36 mouse cellular contexts compared by ENCODE assay signal in the genomic region with DNA sequence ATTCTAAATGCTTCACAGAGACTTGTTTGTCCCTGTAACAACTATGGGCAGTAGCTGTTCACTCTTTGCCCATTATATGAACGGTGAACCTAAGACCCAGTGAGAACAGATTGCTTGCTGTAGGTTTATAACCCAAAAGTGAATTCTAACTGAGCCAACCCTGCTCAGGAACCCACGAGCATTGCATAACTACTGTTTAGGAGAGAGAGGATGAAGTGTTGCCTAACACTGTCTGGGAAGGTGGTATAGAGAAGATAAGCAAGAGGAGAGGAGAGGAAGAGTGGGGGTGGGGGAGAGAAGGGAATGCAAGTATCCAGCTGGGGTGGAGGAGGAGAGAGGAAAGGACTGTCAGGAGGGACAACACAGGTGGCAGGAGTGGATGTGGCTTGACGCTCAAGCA. TPM values are rescaled to one million over a fixed set of nuclear protein-coding genes. Genes with fewer than 3 reads are reported as not detected.
DNase-seq lines count a peak whose midpoint lies in the region; ATAC-seq lines count a peak whose summit lies in the region.
"Had no signal": no experiment of that assay in that cellular context is flagged by ENCODE, and none has a peak within 500 bp of the region (broad histone marks: within the 10 kb centered on the region; RNA-seq: fewer than 3 reads in every experiment).

No protein-coding gene starts in this region.

- H3K36me3 ChIP-seq in heart, embryonic 10.5 days, result no peaks in the 10 kb centered on the region
- H3K36me3 ChIP-seq in heart, embryonic 12.5 days, result no peaks in the 10 kb centered on the region
- no peaks in the 10 kb centered on the region for H3K36me3 ChIP-seq in midbrain, embryonic 11.5 days (ENCODE audit: control insufficient read depth, insufficient read depth, low read length)
- H3K36me3 ChIP-seq in midbrain, embryonic 13.5 days, result no peaks in the 10 kb centered on the region
- H3K36me3 ChIP-seq in hindbrain, embryonic 10.5 days, result no peaks in the 10 kb centered on the region
- H3K36me3 ChIP-seq: embryonic facial prominence, embryonic 13.5 days; forebrain, embryonic 12.5 days; heart, embryonic 13.5 days; kidney, embryonic 15.5 days; limb, embryonic 12.5 days; liver, embryonic 13.5 days had no signal

- no peak overlapping the region for H3K27ac ChIP-seq in heart, embryonic 10.5 days
- no peak overlapping the region for H3K27ac ChIP-seq in heart, embryonic 12.5 days (ENCODE audit: poor library complexity, severe bottlenecking)
- no peak overlapping the region for H3K27ac ChIP-seq in midbrain, embryonic 11.5 days (ENCODE audit: low read depth, low read length)
- no peak overlapping the region for H3K27ac ChIP-seq in midbrain, embryonic 13.5 days
- H3K27ac ChIP-seq in hindbrain, embryonic 10.5 days, result no peak overlapping the region
- H3K27ac ChIP-seq: embryonic facial prominence, embryonic 13.5 days; forebrain, embryonic 12.5 days; heart, embryonic 13.5 days; kidney, embryonic 15.5 days; limb, embryonic 12.5 days; liver, embryonic 13.5 days had no signal

- H3K27me3 ChIP-seq in heart, embryonic 10.5 days (ENCODE audit: insufficient read depth, poor library complexity, severe bottlenecking), result no peaks in the 10 kb centered on the region
- no peaks in the 10 kb centered on the region for H3K27me3 ChIP-seq in heart, embryonic 12.5 days (replicated peaks)
- H3K27me3 ChIP-seq in midbrain, embryonic 11.5 days (ENCODE audit: control insufficient read depth, insufficient read depth, low read length), result no peaks in the 10 kb centered on the region
- H3K27me3 ChIP-seq in midbrain, embryonic 13.5 days, result no peaks in the 10 kb centered on the region
- no peaks in the 10 kb centered on the region for H3K27me3 ChIP-seq in hindbrain, embryonic 10.5 days (ENCODE audit: insufficient read depth, poor library complexity, severe bottlenecking)
- H3K27me3 ChIP-seq: embryonic facial prominence, embryonic 13.5 days; forebrain, embryonic 12.5 days; heart, embryonic 13.5 days; kidney, embryonic 15.5 days; limb, embryonic 12.5 days; liver, embryonic 13.5 days had no signal

- WGBS in heart, embryonic 10.5 days, result 53% methylated on average over 3 of the region's 3 CpGs
- WGBS in heart, embryonic 12.5 days, result 48% methylated on average over 3 of the region's 3 CpGs
- WGBS in midbrain, embryonic 11.5 days, result 78% methylated on average over 3 of the region's 3 CpGs
- WGBS in midbrain, embryonic 13.5 days, result 90% methylated on average over 3 of the region's 3 CpGs
- WGBS in hindbrain, embryonic 10.5 days, result 87% methylated on average over 3 of the region's 3 CpGs

- H3K4me3 ChIP-seq in heart, embryonic 10.5 days, result no peak overlapping the region
- H3K4me3 ChIP-seq in heart, embryonic 12.5 days, result no peak overlapping the region
- H3K4me3 ChIP-seq in midbrain, embryonic 11.5 days (ENCODE audit: low read depth, low read length), result no peak overlapping the region
- H3K4me3 ChIP-seq in midbrain, embryonic 13.5 days (replicated peaks), result no peak overlapping the region
- no peak overlapping the region for H3K4me3 ChIP-seq in hindbrain, embryonic 10.5 days
- H3K4me3 ChIP-seq: embryonic facial prominence, embryonic 13.5 days; forebrain, embryonic 12.5 days; heart, embryonic 13.5 days; kidney, embryonic 15.5 days; limb, embryonic 12.5 days; liver, embryonic 13.5 days had no signal

- H3K4me2 ChIP-seq in heart, embryonic 12.5 days, result no peak overlapping the region
- no peak overlapping the region for H3K4me2 ChIP-seq in midbrain, embryonic 11.5 days
- no peak overlapping the region for H3K4me2 ChIP-seq in midbrain, embryonic 13.5 days (replicated peaks)
- H3K4me2 ChIP-seq: embryonic facial prominence, embryonic 13.5 days; forebrain, embryonic 12.5 days; heart, embryonic 13.5 days; kidney, embryonic 15.5 days; limb, embryonic 12.5 days; liver, embryonic 13.5 days had no signal

- DNase-seq in heart, embryonic 10.5 days (ENCODE audit: low spot score), result peak; percentile 39
- peak; percentile 64 for DNase-seq in midbrain, embryonic 11.5 days (ENCODE audit: low spot score, missing footprints)
- no peak for DNase-seq in left cerebral cortex, postnatal 36 days (ENCODE audit: low spot score in 2 of 2)
- no peak for DNase-seq in hindbrain, embryonic 10.5 days (ENCODE audit: low spot score)
- DNase-seq: adrenal gland, adult 2 months; adrenal gland, postnatal 36 days; B cell, adult 2 months; cerebellum, adult 9-10 months; cerebellum, postnatal 36 days; forebrain, postnatal 0 days; gastrocnemius, postnatal 14 days; heart, adult 18-20 months; heart, postnatal 14 days; kidney, adult 18-20 months; kidney, postnatal 25 days; liver, embryonic 13.5 days; lung, adult 2 months; lung, postnatal 14 days; thymus, adult 2 months; thymus, postnatal 36 days had no signal

- no peak for ATAC-seq in heart, embryonic 12.5 days (ENCODE audit: insufficient number of reproducible peaks, low FRiP score)
- ATAC-seq in midbrain, embryonic 11.5 days (ENCODE audit: low FRiP score), result no peak
- no peak for ATAC-seq in midbrain, embryonic 13.5 days
- peak; percentile 57 for ATAC-seq in granulocyte monocyte progenitor cell, adult 5-6 weeks (replicated peaks; ENCODE audit: poor library complexity, severe bottlenecking)
- ATAC-seq: forebrain, postnatal 0 days; hindbrain, embryonic 16.5 days; midbrain, embryonic 16.5 days had no signal

- peaks cover 48% of the 10 kb centered on the region for H3K4me1 ChIP-seq in heart, embryonic 10.5 days
- peaks cover 45% of the 10 kb centered on the region for H3K4me1 ChIP-seq in heart, embryonic 12.5 days (replicated peaks)
- H3K4me1 ChIP-seq in midbrain, embryonic 11.5 days (ENCODE audit: control insufficient read depth, insufficient read depth, low read length), result no peaks in the 10 kb centered on the region
- no peaks in the 10 kb centered on the region for H3K4me1 ChIP-seq in midbrain, embryonic 13.5 days (replicated peaks)
- no peaks in the 10 kb centered on the region for H3K4me1 ChIP-seq in hindbrain, embryonic 10.5 days (replicated peaks)
- H3K4me1 ChIP-seq: forebrain, embryonic 12.5 days; kidney, embryonic 15.5 days; limb, embryonic 12.5 days had no signal

- no peaks in the 10 kb centered on the region for H3K9me3 ChIP-seq in heart, embryonic 10.5 days
- H3K9me3 ChIP-seq in heart, embryonic 12.5 days (replicated peaks), result no peaks in the 10 kb centered on the region
- no peaks in the 10 kb centered on the region for H3K9me3 ChIP-seq in midbrain, embryonic 11.5 days (ENCODE audit: control insufficient read depth, low read length)
- no peaks in the 10 kb centered on the region for H3K9me3 ChIP-seq in midbrain, embryonic 13.5 days
- no peaks in the 10 kb centered on the region for H3K9me3 ChIP-seq in hindbrain, embryonic 10.5 days
- H3K9me3 ChIP-seq: embryonic facial prominence, embryonic 13.5 days; forebrain, embryonic 12.5 days; heart, embryonic 13.5 days; kidney, embryonic 15.5 days; limb, embryonic 12.5 days; liver, embryonic 13.5 days had no signal

- no peak overlapping the region for H3K9ac ChIP-seq in heart, embryonic 12.5 days
- no peak overlapping the region for H3K9ac ChIP-seq in midbrain, embryonic 11.5 days (ENCODE audit: low read length)
- no peak overlapping the region for H3K9ac ChIP-seq in midbrain, embryonic 13.5 days (replicated peaks)
- H3K9ac ChIP-seq: embryonic facial prominence, embryonic 13.5 days; forebrain, embryonic 12.5 days; forebrain, postnatal 0 days; heart, embryonic 13.5 days; kidney, embryonic 15.5 days; limb, embryonic 12.5 days; liver, embryonic 13.5 days had no signal

- intact Hi-C loops in left cerebral cortex, postnatal 36 days (cut with DNase I), result no loop called here

RNA-seq across cellular contexts. Expression of a gene that starts 2.7 kb away (rescaled TPM):
- polyA plus RNA-seq in heart, embryonic 10.5 days (2016; fragmentation: Nextera tagmentation; extraction: Ambion mirVana), result 0.09 and 0.20 TPM in 2 replicates
- 0.08 and 0.11 TPM in 2 replicates for polyA plus RNA-seq in heart, embryonic 12.5 days (2016; fragmentation: Nextera tagmentation; extraction: Ambion mirVana)
- 0.07 and 0.15 TPM in 2 replicates for polyA plus RNA-seq in midbrain, embryonic 11.5 days (2014; fragmentation: Nextera tagmentation; extraction: Ambion mirVana)
- polyA plus RNA-seq in midbrain, embryonic 13.5 days (2015; fragmentation: Nextera tagmentation; extraction: Ambion mirVana), result 0.09 TPM in 2 replicates
- 7.9 and 8.7 TPM in 2 replicates for total RNA-seq in granulocyte monocyte progenitor cell, adult 5-6 weeks (2014; fragmentation: Nextera tagmentation)
- 9.4 and 10.3 TPM in 2 replicates for total RNA-seq in granulocyte monocyte progenitor cell, adult 5-6 weeks (2017)
- total RNA-seq in left cerebral cortex, postnatal 36 days (2021), result under 1 TPM in 1 of 2 experiments, not detected in 1; 0.10 TPM
- 0.11 and 0.18 TPM in 2 replicates for polyA plus RNA-seq in hindbrain, embryonic 10.5 days (2016; fragmentation: Nextera tagmentation; extraction: Ambion mirVana)
- total RNA-seq: gastrocnemius, postnatal 14 days; layer of hippocampus, adult 18-20 months; left cerebral cortex, adult 18-20 months had no signal
- polyA plus RNA-seq: adrenal gland, adult 2 months; forebrain, embryonic 12.5 days; heart, embryonic 13.5 days had no signal

RNA-seq across cellular contexts. Expression of a gene that starts 25.8 kb away (rescaled TPM):
- 0.16 and 0.23 TPM in 2 replicates for polyA plus RNA-seq in heart, embryonic 10.5 days (2016; fragmentation: Nextera tagmentation; extraction: Ambion mirVana)
- 0.28 and 0.36 TPM in 2 replicates for polyA plus RNA-seq in heart, embryonic 12.5 days (2016; fragmentation: Nextera tagmentation; extraction: Ambion mirVana)
- polyA plus RNA-seq in midbrain, embryonic 11.5 days (2014; fragmentation: Nextera tagmentation; extraction: Ambion mirVana), result 0.22 and 0.25 TPM in 2 replicates
- 0.31 and 0.42 TPM in 2 replicates for polyA plus RNA-seq in midbrain, embryonic 13.5 days (2015; fragmentation: Nextera tagmentation; extraction: Ambion mirVana)
- total RNA-seq in granulocyte monocyte progenitor cell, adult 5-6 weeks (2014; fragmentation: Nextera tagmentation), result 1.4 and 2.0 TPM in 2 replicates
- total RNA-seq in granulocyte monocyte progenitor cell, adult 5-6 weeks (2017), result 0.30 TPM in 1 of 2 replicates, not detected in the other
- total RNA-seq in left cerebral cortex, postnatal 36 days (2021), result not detected
- 0.31 and 0.37 TPM in 2 replicates for polyA plus RNA-seq in hindbrain, embryonic 10.5 days (2016; fragmentation: Nextera tagmentation; extraction: Ambion mirVana)
- total RNA-seq: forebrain, postnatal 0 days; layer of hippocampus, adult 18-20 months; left cerebral cortex, adult 18-20 months had no signal

RNA-seq across cellular contexts. Expression of a gene that starts 26.8 kb away (rescaled TPM):
- 49.8 and 75.4 TPM in 2 replicates for polyA plus RNA-seq in heart, embryonic 10.5 days (2016; fragmentation: Nextera tagmentation; extraction: Ambion mirVana)
- 111 and 115 TPM in 2 replicates for polyA plus RNA-seq in heart, embryonic 12.5 days (2016; fragmentation: Nextera tagmentation; extraction: Ambion mirVana)
- polyA plus RNA-seq in midbrain, embryonic 11.5 days (2014; fragmentation: Nextera tagmentation; extraction: Ambion mirVana), result 6.9 and 9.3 TPM in 2 replicates
- 9.6 and 13.2 TPM in 2 replicates for polyA plus RNA-seq in midbrain, embryonic 13.5 days (2015; fragmentation: Nextera tagmentation; extraction: Ambion mirVana)
- total RNA-seq in granulocyte monocyte progenitor cell, adult 5-6 weeks (2014; fragmentation: Nextera tagmentation), result 10.9 and 29.0 TPM in 2 replicates
- 3.0 and 4.7 TPM in 2 replicates for total RNA-seq in granulocyte monocyte progenitor cell, adult 5-6 weeks (2017)
- 10 to 100 TPM; 36.1 to 50.9 TPM for total RNA-seq in left cerebral cortex, postnatal 36 days (2021)
- 15.1 and 15.3 TPM in 2 replicates for polyA plus RNA-seq in hindbrain, embryonic 10.5 days (2016; fragmentation: Nextera tagmentation; extraction: Ambion mirVana)

RNA-seq across cellular contexts. Expression of a gene that starts 43.3 kb away (rescaled TPM):
- not detected in 2 replicates for polyA plus RNA-seq in heart, embryonic 10.5 days (2016; fragmentation: Nextera tagmentation; extraction: Ambion mirVana)
- polyA plus RNA-seq in heart, embryonic 12.5 days (2016; fragmentation: Nextera tagmentation; extraction: Ambion mirVana), result not detected in 2 replicates
- not detected in 2 replicates for polyA plus RNA-seq in midbrain, embryonic 11.5 days (2014; fragmentation: Nextera tagmentation; extraction: Ambion mirVana)
- not detected in 2 replicates for polyA plus RNA-seq in midbrain, embryonic 13.5 days (2015; fragmentation: Nextera tagmentation; extraction: Ambion mirVana)
- total RNA-seq in granulocyte monocyte progenitor cell, adult 5-6 weeks (2014; fragmentation: Nextera tagmentation), result not detected in 2 replicates
- total RNA-seq in granulocyte monocyte progenitor cell, adult 5-6 weeks (2017), result not detected in 2 replicates
- not detected for total RNA-seq in left cerebral cortex, postnatal 36 days (2021)
- polyA plus RNA-seq in hindbrain, embryonic 10.5 days (2016; fragmentation: Nextera tagmentation; extraction: Ambion mirVana), result not detected in 2 replicates
- total RNA-seq: adrenal gland, adult 2 months; adrenal gland, postnatal 36 days; forebrain, postnatal 0 days; gastrocnemius, postnatal 14 days; heart, adult 18-20 months; heart, postnatal 14 days; layer of hippocampus, adult 18-20 months; layer of hippocampus, postnatal 10 days; left cerebral cortex, adult 18-20 months; left cerebral cortex, postnatal 14 days had no signal
- polyA plus RNA-seq: adrenal gland, adult 2 months; embryonic facial prominence, embryonic 13.5 days; forebrain, embryonic 12.5 days; forebrain, postnatal 0 days; heart, embryonic 13.5 days; hindbrain, embryonic 16.5 days; intestine, embryonic 14.5 days; kidney, embryonic 15.5 days; limb, embryonic 12.5 days; liver, embryonic 13.5 days; midbrain, embryonic 16.5 days; neural tube, embryonic 11.5 days; thymus, adult 2 months had no signal

Comparison
In these comparisons a context has a peak if more than half of its experiments do, and no peak if none do; other contexts are left out.
1. DNase-seq: peak in heart, embryonic 10.5 days (single experiment) and midbrain, embryonic 11.5 days (single experiment); none in left cerebral cortex, postnatal 36 days (0 of 2) and hindbrain, embryonic 10.5 days (single experiment).